Mouse (Mus musculus) heart, postnatal 0 days (tissue): ENCODE measurements around the gene Nod2.

Experiments
- CTCF ChIP-seq: IDR thresholded peaks from 2 replicates; pipeline ENCODE4 v1.5.1; 2016; ENCODE audit warnings: antibody characterized with exemption, control low read depth, low read depth
- EP300 ChIP-seq: IDR thresholded peaks from 2 replicates; pipeline ENCODE4 v1.6.1; 2016; ENCODE audit warnings: antibody characterized with exemption, low read depth

GRCm38 (mm10) chr8:88680566-88680965 is 33.5 kb downstream of the Nod2 start:
- TF ChIP-seq CTCF = no peak
- no peak for TF ChIP-seq EP300
